Mouse (Mus musculus): ENCODE measurements around the gene Nos1ap. TPM values are rescaled to one million over a fixed set of nuclear protein-coding genes. Genes with fewer than 3 reads are reported as not detected.

Nos1ap gene
- total RNA-seq, 2 experiments from 2014 or later: 79.2 to 91.1 TPM

GRCm38 (mm10) chr1:170489450-170489849, 100.2 kb downstream of the Nos1ap start:
- intact Hi-C loops (cut with DNase I): no loop called here
- DNase-seq (ENCODE audit: extremely low spot score in 1 of 2, low spot score in 2 of 2): no peak

DNA sequence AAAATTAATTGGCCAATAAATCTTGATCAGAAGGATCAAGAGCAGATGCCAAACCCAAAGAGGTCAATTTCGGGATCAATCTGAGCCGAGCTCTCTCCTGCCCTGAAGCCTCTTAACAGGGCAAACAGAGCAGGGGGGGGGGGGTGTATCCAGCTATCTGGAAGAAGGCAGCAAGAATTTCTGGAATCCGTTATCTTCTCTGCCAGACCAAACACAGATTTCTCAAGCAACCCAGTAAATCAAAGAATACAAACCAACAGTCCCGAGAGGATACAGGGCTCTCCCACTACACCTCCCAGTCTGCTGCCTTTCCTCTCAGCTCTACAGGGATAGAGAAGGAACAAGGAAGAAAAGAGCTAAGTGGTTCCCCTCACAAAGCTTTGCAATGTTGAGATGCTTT, 104.5 kb downstream of the Nos1ap start:
- intact Hi-C loops (cut with DNase I): no loop called here
- no peak for DNase-seq (ENCODE audit: extremely low spot score in 1 of 2, low spot score in 2 of 2)

DNA sequence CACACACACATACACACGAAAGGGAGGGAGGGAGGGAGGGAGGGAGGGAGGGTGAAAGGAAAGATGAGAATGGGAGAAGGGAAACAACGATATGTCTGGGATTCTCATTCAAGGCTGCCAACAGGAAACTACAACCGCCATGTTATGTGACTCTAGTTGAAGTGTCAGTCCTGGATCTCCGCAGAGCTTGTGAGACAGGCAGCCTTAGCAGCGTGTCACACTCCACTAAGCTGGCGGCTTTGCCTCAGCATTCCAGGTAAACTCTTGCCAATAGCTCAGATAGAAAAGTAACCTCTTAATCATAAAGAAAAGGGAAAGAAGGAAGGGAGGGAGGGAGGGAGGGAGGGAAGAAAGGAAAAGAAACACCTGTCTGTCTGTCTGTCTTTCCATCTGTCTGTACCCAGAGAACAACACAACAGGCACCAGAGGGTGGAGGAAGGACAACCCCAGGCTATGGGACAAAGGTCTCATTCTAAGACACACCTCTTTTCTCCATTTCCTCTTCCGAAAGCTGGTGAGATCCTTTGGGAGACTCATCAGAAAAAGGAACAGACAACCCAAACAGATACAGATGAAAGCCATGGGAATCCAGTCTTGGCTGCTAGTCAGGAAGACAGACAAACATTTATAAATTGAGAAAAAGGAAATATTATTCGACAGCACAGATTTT, 107.3 kb downstream of the Nos1ap start:
- DNase-seq (ENCODE audit: extremely low spot score in 1 of 2, low spot score in 2 of 2): no peak
- intact Hi-C loops (cut with DNase I): no loop called here

DNA sequence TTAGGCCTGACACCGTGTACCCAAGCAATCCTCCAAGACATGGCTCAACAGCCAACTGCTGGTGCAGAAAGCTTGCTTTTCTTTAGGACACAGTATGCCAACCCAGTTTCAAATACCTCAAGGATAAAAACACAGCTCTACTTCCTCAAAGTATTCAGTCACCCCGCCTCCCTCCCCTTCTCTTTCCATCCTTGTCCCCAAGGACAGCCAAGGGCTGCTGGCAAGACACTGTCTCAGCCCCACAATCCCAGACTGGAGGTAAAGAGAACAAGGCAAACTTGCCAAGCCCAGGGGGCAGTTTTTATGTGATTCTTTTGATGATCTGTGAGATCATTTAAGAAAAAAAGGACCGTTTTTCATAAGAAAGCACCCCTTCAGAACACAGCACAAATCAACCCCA, 108.6 kb downstream of the Nos1ap start:
- DNase-seq (ENCODE audit: extremely low spot score in 1 of 2, low spot score in 2 of 2): no peak
- intact Hi-C loops (cut with DNase I): no loop called here

DNA sequence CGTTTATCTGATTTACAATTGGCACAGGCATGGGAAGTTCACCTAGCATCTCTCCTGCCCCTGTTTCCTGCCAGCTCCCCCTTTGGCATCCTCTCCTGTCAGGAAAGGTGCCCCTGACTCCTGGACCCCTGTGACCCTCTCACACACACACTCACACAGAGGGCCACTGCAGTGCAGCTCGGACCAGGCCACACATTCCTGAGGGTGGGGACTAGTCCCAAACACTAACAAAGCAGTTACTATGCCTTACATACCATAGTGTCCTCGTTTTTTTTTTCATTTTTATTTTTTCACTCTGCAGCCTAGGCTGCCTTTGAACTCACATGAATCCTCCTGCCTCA, 110.2 kb downstream of the Nos1ap start:
- intact Hi-C loops (cut with DNase I): no loop called here
- no peak for DNase-seq (ENCODE audit: extremely low spot score in 1 of 2, low spot score in 2 of 2)

- no peak for DNase-seq (ENCODE audit: extremely low spot score in 1 of 2, low spot score in 2 of 2)
- intact Hi-C loops (cut with DNase I): no loop called here
Measured at GRCm38 (mm10) chr1:170478791-170479457, 110.7 kb downstream of the Nos1ap start.

DNA sequence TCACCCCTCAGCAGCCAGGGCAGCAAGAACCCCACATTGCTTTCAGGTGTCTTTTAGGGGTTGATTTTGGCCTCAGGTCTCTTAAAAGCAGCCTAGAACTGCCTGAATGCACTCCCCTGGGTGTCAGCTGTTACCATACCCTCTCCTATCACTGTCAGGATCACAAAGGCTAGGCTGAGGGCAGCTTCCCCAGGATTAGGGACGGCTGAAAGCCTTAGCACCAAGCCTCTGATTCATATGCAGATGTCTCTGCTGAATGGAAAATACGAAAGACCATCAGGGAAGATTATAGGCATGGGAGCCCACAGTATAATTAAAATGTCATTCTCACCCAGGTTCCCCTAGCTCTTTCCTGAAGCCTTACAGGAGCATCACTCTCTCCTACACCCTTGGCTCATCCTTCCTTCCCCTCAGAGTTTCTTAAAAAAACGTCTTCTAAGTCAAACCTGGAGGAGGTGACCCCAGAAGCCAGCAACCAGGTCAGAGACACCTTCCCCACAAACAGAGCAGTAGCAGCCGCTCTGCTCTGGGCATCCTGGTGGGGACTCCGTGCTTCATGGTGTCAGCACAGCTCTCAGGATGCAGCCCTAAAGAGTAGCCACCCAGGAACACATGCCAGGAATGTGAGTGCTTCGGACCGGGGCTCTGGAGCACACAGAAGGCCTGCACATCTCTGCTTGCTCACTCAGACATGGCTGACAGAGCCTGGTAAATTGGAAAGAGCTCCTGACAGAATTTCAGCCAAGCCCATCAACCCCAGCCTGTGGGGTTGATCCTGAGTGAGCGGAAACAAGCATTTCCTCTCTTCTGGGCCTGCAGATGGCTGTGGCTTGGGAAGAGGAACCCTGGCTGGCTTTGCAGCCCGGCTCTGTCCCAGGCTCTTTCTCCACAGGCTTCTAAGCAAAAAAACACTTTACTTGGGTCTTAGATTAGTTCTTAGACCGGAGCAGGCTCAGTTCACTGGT, 111.7 kb downstream of the Nos1ap start:
- intact Hi-C loops (cut with DNase I): no loop called here
- DNase-seq (ENCODE audit: extremely low spot score in 1 of 2, low spot score in 2 of 2): no peak

GRCm38 (mm10) chr1:170473460-170473859, 116.2 kb downstream of the Nos1ap start:
- intact Hi-C loops (cut with DNase I): no loop called here
- DNase-seq (ENCODE audit: extremely low spot score in 1 of 2, low spot score in 2 of 2): no peak

DNA sequence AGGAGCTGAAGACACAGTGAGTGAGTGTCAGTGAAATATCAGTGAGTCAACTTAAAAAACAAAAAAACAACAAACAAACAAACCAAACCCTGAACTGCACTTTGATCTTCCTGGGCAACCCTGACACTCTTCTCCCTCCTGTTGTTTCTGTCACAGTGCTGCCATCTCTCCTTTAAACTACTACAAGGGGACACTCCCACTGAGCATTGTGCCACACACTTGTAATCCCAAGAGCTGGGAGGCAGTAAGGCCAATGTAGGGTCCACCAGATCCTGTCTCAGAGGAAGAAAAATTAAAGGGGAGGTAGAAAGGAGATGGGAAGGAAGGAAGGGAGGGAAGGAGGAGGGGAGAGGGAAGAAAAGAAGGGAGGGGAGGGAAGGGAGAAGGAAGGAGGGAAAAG, 116.8 kb downstream of the Nos1ap start:
- DNase-seq (ENCODE audit: extremely low spot score in 1 of 2, low spot score in 2 of 2): no peak
- intact Hi-C loops (cut with DNase I): no loop called here

GRCm38 (mm10) chr1:170466099-170467009, 123.3 kb downstream of the Nos1ap start:
- intact Hi-C loops (cut with DNase I): no loop called here
- DNase-seq (ENCODE audit: extremely low spot score in 1 of 2, low spot score in 2 of 2): no peak

DNA sequence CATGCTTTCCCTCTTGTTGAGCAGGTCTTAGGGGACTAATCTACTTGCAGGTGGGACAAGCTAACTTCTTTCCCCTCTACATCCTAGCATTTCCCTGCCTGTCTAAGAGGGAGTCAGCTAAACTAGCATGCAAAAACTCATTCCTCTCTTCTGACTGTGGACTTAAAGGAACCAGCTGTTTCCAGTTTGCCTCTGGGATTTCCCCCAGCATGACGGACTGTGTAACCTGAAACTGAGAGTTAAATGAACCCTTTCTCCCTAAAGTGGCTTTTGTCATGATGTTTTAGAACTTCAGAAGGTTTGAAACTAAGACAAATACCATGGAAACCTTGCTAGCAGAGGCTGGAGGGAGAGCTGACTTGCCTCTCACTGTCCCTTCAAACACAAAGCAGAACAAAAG, 127.5 kb downstream of the Nos1ap start:
- no peak for DNase-seq (ENCODE audit: extremely low spot score in 1 of 2, low spot score in 2 of 2)
- intact Hi-C loops (cut with DNase I): no loop called here

DNA sequence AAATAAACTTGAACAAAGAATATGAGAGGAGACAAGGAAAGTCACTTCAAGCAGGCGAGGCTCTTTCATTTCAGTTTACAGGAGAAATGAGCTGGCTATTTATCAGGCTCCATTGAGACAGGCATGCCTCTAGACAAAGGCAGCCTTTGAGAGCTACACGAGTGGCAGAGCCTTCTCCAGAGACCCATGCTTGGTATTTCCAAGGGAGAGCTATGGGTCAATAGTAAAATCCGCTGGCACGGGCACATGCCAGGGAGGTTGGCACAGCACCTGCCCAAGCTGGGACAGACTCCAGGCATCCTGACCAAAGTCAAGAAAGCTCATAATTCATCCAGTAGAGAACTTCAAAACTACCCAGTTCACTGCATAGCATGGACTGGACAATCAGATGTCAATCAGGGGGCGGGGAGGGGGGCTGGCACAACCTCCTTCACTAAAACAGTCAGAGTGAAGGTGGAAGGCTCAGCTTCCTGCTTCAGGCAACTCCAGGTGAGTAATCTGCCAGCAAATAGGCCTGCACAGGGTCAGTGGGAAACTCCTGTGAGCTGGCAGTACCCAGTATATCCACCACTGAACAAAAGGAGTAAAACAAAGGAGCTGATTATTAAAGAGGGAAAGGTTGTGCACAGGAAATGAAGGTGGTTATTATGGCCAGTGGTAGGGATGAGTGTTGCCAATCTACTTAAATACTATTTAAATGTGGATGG, 129.6 kb downstream of the Nos1ap start:
- DNase-seq (ENCODE audit: extremely low spot score in 1 of 2, low spot score in 2 of 2): peak in 1 of 2 experiments; percentile 38
- intact Hi-C loops (cut with DNase I): no loop called here

DNA sequence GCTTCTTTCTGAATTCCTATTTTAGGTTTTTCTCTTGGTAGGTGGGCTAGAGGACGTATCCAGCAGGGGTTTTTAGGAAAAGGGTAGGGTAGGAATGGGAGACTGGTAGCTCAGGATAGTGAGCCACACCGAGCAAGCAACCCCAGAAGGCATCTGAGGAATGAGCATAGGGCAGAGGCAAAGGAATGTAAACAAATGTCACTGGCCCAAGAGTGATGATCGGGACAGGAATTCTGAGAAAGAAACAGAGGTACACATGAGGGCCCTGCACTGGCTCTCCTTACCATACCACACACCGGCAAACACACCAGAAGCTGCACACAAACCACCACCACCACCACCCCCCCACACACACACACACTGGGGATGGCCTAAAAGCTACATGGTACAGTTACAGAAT, 132.0 kb downstream of the Nos1ap start:
- intact Hi-C loops (cut with DNase I): no loop called here
- no peak for DNase-seq (ENCODE audit: extremely low spot score in 1 of 2, low spot score in 2 of 2)

DNA sequence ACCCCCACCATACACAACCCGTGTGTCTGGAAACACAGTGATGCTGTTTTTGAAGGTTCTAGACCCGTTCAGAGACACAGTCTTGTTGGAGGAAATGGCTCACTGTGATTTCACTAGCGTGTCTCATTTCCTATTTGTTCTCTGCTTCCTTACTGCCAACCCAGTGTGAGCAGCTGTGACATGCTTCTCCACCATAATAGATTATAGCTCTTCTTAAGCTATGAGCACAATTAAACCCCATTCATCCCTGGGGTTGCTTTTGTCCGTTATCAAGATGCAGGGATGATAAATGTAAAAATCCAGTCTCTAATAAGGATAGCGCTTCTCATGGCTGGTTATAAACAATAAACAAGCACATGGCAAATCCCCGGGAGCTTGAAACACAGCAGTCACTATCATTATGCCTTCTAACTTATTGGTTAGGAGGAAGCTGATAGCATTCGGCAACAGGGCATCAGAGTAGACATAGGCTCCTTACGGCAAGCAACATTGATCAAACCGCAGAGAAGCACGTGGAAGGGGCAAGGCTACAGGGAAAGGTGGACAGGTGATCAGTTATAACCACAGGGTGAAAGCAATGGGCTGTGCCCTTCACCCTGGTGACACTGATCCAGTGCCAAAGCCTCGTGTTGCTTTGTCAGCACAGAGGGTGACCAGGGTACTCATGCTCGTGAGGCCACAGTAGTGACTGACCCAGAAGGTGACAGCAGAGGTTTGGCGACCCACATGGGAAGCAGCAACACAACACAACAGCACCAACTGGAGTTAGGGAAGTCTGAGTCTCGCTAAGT, 133.6 kb downstream of the Nos1ap start:
- intact Hi-C loops (cut with DNase I): no loop called here

GRCm38 (mm10) chr1:170455387-170455786, 134.3 kb downstream of the Nos1ap start:
- no peak for DNase-seq (ENCODE audit: extremely low spot score in 1 of 2, low spot score in 2 of 2)
- intact Hi-C loops (cut with DNase I): no loop called here

More for the DNA sequence above, 133.6 kb downstream of the Nos1ap start:
- DNase-seq (ENCODE audit: extremely low spot score in 1 of 2, low spot score in 2 of 2): no peak

DNA sequence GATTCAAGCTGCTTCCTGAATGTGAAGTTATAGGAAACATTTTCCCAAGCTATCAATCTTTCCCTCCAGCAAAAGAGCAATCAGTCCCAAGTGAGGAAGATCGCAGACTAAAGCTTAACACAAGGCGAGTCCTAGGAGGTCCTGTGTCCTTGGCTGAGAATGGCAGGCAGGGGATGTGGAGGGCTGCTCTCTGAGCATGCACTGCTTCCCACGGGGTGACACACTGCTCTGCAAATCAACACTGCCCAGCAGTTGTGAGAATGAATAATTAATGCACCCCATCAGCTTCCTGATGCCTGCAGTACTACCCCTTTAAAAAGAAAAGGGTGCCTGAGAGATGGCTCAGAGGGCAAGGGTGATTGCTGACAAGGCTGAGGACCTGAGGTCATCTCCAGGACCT, 136.2 kb downstream of the Nos1ap start:
- intact Hi-C loops (cut with DNase I): no loop called here

GRCm38 (mm10) chr1:170448244-170448643, 141.4 kb downstream of the Nos1ap start:
- no peak for DNase-seq (ENCODE audit: extremely low spot score in 1 of 2, low spot score in 2 of 2)
- intact Hi-C loops (cut with DNase I): no loop called here

More for the DNA sequence above, 136.2 kb downstream of the Nos1ap start:
- no peak for DNase-seq (ENCODE audit: extremely low spot score in 1 of 2, low spot score in 2 of 2)

Data from left cerebral cortex, postnatal 10 days (tissue).